Mouse (Mus musculus) heart, embryonic 10.5 days (tissue): ENCODE data around the gene Chil1. TPM values are rescaled to one million over a fixed set of nuclear protein-coding genes. Genes with fewer than 3 reads are reported as not detected.

ENCODE experiments used
- DNase-seq: peaks from one replicate; pipeline ENCODE4 v3.0.0-alpha.2; 2017; ENCODE audit warnings: low spot score
- H3K27ac ChIP-seq: fragments of 300-500 bp; sonication (generic); 2 replicates; pipeline ENCODE4 v1.5.1; 2016; ENCODE audit warnings: mild to moderate bottlenecking
- H3K27me3 ChIP-seq: fragments of 300-500 bp; sonication (generic); 2 replicates; pipeline ENCODE4 v1.6.1; 2016; ENCODE audit warnings: mild to moderate bottlenecking; ENCODE audit not compliant: poor library complexity, insufficient read depth, severe bottlenecking
- H3K36me3 ChIP-seq: fragments of 300-500 bp; sonication (generic); 2 replicates; pipeline ENCODE4 v1.6.1; 2016; ENCODE audit warnings: mild to moderate bottlenecking, moderate library complexity
- H3K4me1 ChIP-seq: fragments of 300-500 bp; sonication (generic); 2 replicates; pipeline ENCODE4 v1.6.1; 2016; ENCODE audit warnings: mild to moderate bottlenecking
- H3K4me3 ChIP-seq: fragments of 300-500 bp; sonication (generic); 2 replicates; pipeline ENCODE4 v1.5.1; 2016; ENCODE audit warnings: mild to moderate bottlenecking, moderate library complexity
- H3K9me3 ChIP-seq: fragments of 300-500 bp; sonication (generic); 2 replicates; pipeline ENCODE4 v1.6.1; 2016; ENCODE audit warnings: mild to moderate bottlenecking, moderate library complexity
- WGBS: fragments of 180-500 bp; shearing (Covaris S2); methylation state at CpG from one replicate; pipeline ENCODE4 v1.1.7; 2016; 5-methylcytosine and 5-hydroxymethylcytosine counted together
- polyA plus RNA-seq: library from polyadenylated mRNA; unstranded; fragments of >200 nt; fragmentation: Nextera tagmentation; extraction: Ambion mirVana; gene quantifications from 2 replicates; pipeline ENCODE4 v1.2.1, GENCODE M21; 2016

Gene Chil1
- polyA plus RNA-seq, result 0.87 and 1.1 TPM in 2 replicates

DNA sequence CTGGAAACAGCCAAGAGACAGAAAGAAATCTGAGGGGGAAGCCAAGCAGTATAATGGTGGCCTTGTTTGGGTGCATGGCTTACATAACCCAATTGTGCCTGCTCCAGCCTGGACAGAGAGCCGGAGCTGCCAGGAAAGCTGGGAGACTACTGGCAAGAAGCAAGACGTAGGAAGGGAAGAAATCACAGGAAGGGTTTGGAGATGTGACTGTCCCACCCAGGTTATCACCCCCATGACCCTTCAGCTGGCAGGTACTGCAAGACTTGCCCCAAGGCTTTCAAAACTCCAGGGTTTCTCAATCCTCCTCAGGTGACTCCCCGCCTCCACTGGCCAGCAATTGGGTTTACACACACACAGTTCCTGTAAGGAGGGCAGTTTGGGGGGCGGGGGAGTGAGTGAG, at the start of gene Chil1:
TSS of gene Chil1 (plus strand) at position 152 of the 400 bp plus-strand sequence.
- 59% methylated on average over 4 of the region's 4 CpGs for WGBS
- H3K27me3 ChIP-seq, result 0 out of 2 replicates have a peak, but pooled peaks cover 14% of the 10 kb centered on the region
- H3K4me3 ChIP-seq, result no peak within 1 kb of the TSS
- H3K4me1 ChIP-seq, result peaks cover 28% of the 10 kb centered on the region
- no peaks in the 10 kb centered on the region for H3K9me3 ChIP-seq
- no peak within 1 kb of the TSS for H3K27ac ChIP-seq
- DNase-seq, result no peak
- H3K36me3 ChIP-seq, result no peaks in the 10 kb centered on the region

DNA sequence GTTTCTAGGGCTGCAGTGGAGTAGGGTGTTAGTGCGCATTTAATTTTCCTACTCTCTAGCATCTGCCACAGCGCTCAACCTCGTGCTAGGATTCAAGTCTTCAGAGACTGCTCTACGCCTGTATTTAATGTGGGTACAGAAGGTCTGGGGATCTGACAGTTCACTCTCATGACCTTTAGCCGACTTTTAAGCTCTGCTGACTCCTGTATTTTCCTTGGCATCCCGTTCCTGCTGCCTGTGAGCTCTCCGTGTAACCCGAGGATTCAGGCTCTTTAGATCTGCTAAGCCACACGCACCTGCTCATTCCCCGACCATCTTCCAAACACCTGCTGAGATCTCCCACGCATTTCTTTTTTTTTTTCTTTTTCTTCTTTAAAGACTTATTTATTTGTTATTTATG, 48.7 kb upstream of the Chil1 start:
- Histone ChIP-seq H3K9me3 (no peaks in the 10 kb centered on the region), H3K4me3 (no peak overlapping the region), H3K27me3 (0 out of 2 replicates have a peak, but pooled peaks cover 5% of the 10 kb centered on the region), H3K4me1 (peaks cover 9% of the 10 kb centered on the region), H3K27ac (no peak overlapping the region), H3K36me3 (no peaks in the 10 kb centered on the region)
- 67% methylated on average over 11 of the region's 11 CpGs for WGBS
- DNase-seq, result no peak

DNA sequence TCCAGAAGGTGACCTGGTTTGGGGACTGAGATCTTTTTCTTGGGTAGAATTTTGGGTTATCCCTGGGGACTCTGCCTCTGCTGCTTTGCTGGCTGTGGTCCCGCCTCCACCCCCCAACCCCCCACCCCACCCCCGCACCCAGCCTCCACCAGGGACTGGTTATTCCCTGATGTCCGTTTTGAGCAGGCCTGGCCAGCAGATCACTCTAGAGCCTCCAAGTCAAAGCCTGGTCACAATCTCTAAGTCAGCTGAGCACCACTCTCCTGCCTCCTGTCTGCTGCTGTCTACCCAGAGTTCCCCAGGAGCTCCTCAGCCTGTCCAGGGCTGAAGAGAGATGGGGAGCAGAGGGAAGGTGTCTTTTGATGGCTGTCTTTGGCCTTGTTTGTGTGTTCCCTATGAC, 45.6 kb upstream of the Chil1 start:
- H3K4me3 ChIP-seq, result no peak overlapping the region
- H3K27ac ChIP-seq, result no peak overlapping the region
- peaks cover 6% of the 10 kb centered on the region; the same call in 1 of the 2 replicates for H3K27me3 ChIP-seq
- DNase-seq, result no peak
- H3K4me1 ChIP-seq, result peaks cover 13% of the 10 kb centered on the region
- no peaks in the 10 kb centered on the region for H3K9me3 ChIP-seq
- H3K36me3 ChIP-seq, result no peaks in the 10 kb centered on the region
- 37% methylated on average over 3 of the region's 3 CpGs for WGBS

DNA sequence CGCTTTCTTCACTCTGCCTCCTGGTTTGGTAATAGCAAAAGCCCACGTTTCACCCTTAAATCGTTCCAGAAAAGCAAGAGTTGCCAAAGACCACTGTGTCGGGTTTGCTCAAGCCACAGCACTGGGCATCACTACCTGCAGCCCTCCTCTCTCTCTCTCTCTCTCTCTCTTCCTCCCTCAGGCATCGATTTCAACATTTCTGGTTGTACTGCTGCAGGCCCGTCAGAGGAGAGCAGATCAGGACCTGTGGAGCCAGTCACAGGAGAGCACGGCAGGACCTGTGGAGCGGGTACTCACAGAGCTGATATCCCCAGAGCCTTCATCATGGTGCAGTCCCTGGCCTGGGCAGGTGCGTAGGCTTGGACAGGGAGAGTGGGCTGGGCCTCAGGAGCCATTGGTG, 43.6 kb upstream of the Chil1 start:
- Histone ChIP-seq H3K4me3 (no peak overlapping the region), H3K27ac (0 out of 2 replicates have a peak overlapping the region, but pooled peaks have one; percentile 7), H3K36me3 (no peaks in the 10 kb centered on the region), H3K27me3 (peaks cover 17% of the 10 kb centered on the region), H3K9me3 (no peaks in the 10 kb centered on the region), H3K4me1 (peaks cover 13% of the 10 kb centered on the region; the same call in 1 of the 2 replicates)
- 81% methylated on average over 9 of the region's 9 CpGs for WGBS
- DNase-seq, result no peak

DNA sequence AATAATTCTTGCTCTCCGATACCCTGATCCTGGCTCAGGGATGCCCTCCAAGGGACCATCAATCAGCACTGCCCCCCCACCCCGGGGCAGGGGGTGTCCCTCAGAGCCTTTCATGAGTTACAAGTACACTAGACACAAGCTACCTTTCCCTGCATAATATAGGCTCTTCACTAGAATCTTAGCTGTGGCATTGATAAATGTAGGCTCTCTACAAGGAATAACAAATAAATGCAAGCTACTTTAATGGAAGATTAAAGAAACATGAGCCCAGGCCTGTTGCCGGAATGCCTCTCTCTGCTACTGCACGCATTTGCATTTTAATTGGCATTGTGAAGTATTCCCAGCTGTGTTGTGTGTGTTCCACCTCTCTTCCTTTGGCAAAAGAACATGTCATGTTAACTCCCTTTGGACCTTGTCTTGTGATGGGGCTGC, 39.6 kb upstream of the Chil1 start:
- no peak overlapping the region for H3K27ac ChIP-seq
- H3K9me3 ChIP-seq, result no peaks in the 10 kb centered on the region
- peaks cover 12% of the 10 kb centered on the region for H3K27me3 ChIP-seq
- DNase-seq, result no peak
- H3K4me1 ChIP-seq, result 0 out of 2 replicates have a peak, but pooled peaks cover 6% of the 10 kb centered on the region
- WGBS, result 77% methylated on average over 4 of the region's 4 CpGs
- no peaks in the 10 kb centered on the region for H3K36me3 ChIP-seq
- H3K4me3 ChIP-seq, result no peak overlapping the region

DNA sequence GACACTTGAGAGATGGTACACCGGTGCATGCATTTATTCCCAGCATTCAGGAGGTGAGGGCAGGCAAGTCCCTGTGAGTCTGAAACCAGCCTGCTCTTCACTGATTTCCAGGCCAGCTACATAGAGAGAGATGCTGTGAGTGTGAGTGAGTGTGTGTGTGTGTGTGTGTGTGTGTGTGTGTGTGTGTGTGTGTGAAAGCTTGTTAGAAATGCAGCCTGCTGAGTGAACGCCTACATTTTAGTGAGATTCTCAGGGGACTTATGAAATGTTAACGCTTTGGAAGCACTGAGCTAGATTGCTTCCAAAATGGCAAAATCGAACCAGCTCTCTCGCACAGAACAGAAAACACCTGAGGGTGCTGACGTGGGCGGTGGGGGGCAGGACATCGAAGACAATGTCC, 35.9 kb upstream of the Chil1 start:
- Histone ChIP-seq H3K27me3 (peaks cover 12% of the 10 kb centered on the region), H3K4me3 (no peak overlapping the region), H3K27ac (no peak overlapping the region), H3K36me3 (no peaks in the 10 kb centered on the region), H3K4me1 (peaks cover 10% of the 10 kb centered on the region), H3K9me3 (no peaks in the 10 kb centered on the region)
- DNase-seq, result no peak
- WGBS, result 82% methylated on average over 8 of the region's 8 CpGs

DNA sequence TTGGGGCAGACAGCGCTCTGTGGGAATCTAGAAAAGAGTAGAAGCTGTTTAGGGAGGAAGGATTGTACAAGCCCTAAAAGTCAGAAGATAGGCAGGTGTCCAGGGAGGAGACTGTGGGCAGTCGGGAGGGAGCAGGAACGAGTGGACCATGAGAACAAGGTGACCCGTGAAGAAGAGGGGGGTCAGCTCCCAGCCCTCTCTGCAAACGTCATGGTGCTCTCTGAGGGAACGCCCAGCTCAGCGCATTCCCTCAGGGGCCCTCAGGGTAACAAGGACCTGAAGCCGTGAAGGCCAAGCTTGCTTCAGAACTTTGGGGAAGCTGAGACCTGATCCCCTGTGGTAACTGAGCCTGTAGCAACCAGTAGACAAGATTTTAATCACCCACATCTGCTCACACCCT, 31.9 kb upstream of the Chil1 start:
- DNase-seq, result no peak
- H3K9me3 ChIP-seq, result no peaks in the 10 kb centered on the region
- H3K4me1 ChIP-seq, result peaks cover 27% of the 10 kb centered on the region
- 52% methylated on average over 8 of the region's 8 CpGs for WGBS
- H3K4me3 ChIP-seq, result no peak overlapping the region
- H3K27me3 ChIP-seq, result no peaks in the 10 kb centered on the region
- peak overlapping the region; percentile 19; the same call in 1 of the 2 replicates for H3K27ac ChIP-seq
- H3K36me3 ChIP-seq, result no peaks in the 10 kb centered on the region

DNA sequence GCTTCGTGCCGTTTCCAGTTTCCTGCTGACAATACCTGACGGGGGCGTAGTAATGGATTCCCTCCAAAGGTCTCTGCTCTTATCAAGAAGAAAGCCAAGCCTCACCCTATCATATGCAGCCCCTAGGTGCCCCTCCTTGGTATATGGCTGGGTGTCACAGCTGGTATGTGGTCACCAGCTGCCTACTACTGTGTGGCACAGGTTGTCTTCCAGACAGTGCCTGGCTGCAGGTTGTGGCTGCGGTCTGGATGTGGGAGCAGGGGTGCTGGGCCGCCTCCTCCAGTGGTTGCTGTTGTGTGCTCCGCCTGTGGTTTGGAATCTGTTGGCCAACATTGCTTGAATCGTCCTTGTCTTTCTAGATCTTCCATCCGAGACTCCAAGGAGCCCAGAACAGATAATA, 31.2 kb upstream of the Chil1 start:
- H3K27me3 ChIP-seq, result no peaks in the 10 kb centered on the region
- no peak for DNase-seq
- WGBS, result 87% methylated on average over 9 of the region's 9 CpGs

DNA sequence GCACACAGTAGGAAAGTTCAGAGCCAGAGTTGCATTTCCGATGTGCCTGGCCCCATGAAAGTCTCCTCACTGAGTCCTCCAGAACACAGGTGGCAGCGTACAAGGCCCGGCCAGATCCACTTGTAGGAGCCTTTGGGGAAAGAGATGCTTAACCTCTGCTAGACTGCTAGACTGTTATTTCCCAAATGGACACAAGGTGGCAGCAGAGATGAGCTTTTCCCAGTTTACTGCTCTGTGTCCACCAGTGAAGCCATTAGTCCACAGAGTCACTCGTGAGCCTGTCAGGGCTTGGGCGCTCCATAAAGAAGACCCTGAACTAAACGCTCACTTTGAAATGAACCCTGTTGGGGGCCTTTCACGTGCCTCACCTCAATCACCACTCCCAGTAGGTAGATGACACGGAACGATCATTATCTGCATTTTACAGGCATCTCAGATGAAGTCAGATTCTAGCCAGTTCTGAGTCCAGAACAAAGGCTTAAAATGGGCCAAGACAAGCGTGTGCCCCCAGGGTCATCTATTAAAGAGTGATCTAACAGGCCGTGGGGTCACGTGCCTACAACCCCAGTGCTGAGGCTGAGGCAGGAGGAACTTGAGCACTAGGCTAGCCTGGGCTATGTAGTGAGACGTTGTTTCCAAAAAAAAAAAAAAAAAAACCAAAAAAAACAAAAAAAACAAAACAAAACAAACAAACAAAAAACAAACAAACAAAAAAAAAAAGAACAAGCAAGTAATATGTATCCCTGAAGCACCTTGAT, 30.1 kb upstream of the Chil1 start:
- 28% methylated on average over 13 of the region's 13 CpGs for WGBS
- Histone ChIP-seq H3K4me1 (peaks cover 27% of the 10 kb centered on the region), H3K4me3 (no peak overlapping the region), H3K36me3 (no peaks in the 10 kb centered on the region), H3K27me3 (no peaks in the 10 kb centered on the region), H3K9me3 (no peaks in the 10 kb centered on the region), H3K27ac (0 out of 2 replicates have a peak overlapping the region, but pooled peaks have one; percentile 30)
- peak; percentile 92 for DNase-seq

More for the DNA sequence above, 31.2 kb upstream of the Chil1 start:
- Histone ChIP-seq H3K4me1 (peaks cover 27% of the 10 kb centered on the region), H3K9me3 (no peaks in the 10 kb centered on the region), H3K36me3 (no peaks in the 10 kb centered on the region), H3K27ac (no peak overlapping the region), H3K4me3 (no peak overlapping the region)

DNA sequence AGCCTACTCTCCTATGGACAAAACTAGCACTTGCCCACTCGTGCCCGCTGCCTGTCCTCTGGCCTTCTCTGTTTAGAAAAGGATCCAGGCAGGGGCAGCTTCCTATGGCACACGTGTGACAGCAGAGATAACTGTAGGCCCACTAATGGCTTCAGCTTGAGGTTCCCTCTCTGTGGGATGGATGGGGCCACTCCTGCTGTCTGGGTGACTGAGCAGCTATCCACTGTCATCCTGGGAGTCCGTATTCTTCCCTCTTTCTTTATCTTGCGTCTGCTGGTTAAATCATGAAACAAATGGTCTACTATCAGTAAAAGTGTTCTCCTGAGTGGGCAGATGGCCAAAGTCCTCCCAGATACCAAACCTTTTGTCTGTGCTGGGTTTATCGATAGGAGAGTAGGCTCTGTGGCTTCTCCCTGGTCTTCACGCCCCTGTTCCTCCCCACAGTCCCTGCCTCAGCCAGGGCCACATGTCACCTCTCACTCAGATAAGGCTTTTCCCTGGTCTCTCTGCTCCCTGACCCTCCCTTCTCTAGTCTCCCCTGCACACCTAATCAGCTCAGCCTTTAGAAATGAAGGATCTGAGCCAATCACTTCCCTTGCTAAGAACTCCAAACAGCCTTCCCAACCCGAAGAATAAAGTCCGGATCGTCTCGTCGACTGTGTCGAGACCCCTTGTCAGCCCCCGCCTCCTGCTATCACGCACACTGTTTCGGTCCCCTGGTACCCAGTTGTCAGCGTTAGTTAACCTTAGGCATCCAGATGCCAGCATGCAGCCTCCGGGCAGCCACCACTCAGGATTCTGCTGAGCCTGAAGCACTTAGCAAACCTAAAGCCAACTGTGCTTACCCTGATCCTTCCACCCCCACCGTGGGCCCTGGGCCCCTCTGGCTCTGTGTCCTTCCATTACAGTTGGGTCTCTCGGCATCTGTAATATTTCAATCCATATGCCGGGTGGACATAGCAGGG, 29.1 kb upstream of the Chil1 start:
- 36% methylated on average over 21 of the region's 21 CpGs for WGBS
- H3K9me3 ChIP-seq, result no peaks in the 10 kb centered on the region
- peaks cover 27% of the 10 kb centered on the region for H3K4me1 ChIP-seq
- H3K36me3 ChIP-seq, result no peaks in the 10 kb centered on the region
- no peak for DNase-seq
- H3K27me3 ChIP-seq, result no peaks in the 10 kb centered on the region
- no peak overlapping the region for H3K4me3 ChIP-seq
- H3K27ac ChIP-seq, result 0 out of 2 replicates have a peak overlapping the region, but pooled peaks have one; percentile 18

DNA sequence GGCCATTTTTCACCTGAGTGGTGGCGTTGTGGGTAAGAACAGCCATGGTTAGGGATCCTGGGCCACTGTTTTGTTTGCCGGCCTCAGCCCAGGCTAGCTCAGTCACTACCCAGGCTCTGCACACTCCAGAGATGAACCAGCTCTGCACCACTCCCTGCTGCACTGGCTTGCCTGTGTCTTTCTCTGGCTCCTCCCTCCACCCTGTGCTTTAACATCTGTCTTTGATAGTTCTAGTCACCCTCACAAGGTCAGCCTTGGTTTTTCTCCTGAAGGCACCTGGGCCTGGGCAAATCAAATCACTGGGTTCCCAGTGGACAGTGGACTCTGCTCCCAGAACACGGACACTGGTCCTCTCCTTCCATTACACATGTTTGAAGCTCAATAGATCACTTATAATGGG, 27.9 kb upstream of the Chil1 start:
- Histone ChIP-seq H3K27ac (no peak overlapping the region), H3K27me3 (no peaks in the 10 kb centered on the region), H3K9me3 (no peaks in the 10 kb centered on the region), H3K36me3 (no peaks in the 10 kb centered on the region), H3K4me1 (peaks cover 27% of the 10 kb centered on the region), H3K4me3 (no peak overlapping the region)
- 84% methylated on average over 3 of the region's 3 CpGs for WGBS
- DNase-seq, result no peak

DNA sequence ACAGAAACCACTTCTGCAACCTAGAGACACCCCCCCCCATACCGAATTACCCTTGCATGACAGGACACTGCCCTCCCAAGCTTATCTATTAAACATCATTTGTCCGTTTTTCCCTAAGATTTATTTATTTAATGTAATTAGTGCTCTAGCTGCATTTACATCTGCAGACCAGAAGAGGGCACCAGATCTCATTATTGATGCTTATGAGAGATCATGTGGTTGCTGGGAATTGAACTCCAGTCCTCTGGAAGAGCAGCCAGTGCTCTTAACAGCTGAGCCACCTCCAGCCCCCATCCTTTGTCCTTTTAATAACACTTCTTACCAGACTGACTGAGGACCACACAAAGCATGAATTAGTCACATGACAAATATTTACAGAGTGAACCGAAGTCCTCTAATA, 27.3 kb upstream of the Chil1 start:
- H3K4me3 ChIP-seq, result no peak overlapping the region
- H3K36me3 ChIP-seq, result no peaks in the 10 kb centered on the region
- WGBS, result 58% methylated on average over 3 of the region's 3 CpGs
- H3K27me3 ChIP-seq, result no peaks in the 10 kb centered on the region
- H3K4me1 ChIP-seq, result peaks cover 26% of the 10 kb centered on the region
- H3K9me3 ChIP-seq, result no peaks in the 10 kb centered on the region
- DNase-seq, result no peak
- H3K27ac ChIP-seq, result no peak overlapping the region

DNA sequence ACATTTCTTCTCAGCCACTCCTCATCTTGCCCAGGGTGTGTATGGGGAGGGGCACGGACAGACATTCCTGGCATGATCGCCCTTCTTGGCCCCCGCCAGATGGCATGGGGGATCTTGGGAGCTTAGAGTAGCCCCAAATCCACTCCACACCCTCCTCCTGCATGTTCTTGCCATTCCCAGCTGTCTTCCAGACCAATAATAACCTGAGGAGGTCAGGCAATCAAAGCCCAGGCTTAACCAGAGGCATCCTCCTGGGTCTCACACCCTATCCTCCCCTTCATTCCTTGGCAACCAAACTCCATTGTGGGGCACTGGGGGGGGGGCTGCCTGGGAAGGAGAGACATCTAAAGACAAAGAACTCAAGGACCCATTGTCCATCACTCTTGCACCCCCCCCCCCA, 21.6 kb upstream of the Chil1 start:
- peaks cover 5% of the 10 kb centered on the region for H3K27me3 ChIP-seq
- H3K9me3 ChIP-seq, result no peaks in the 10 kb centered on the region
- H3K4me3 ChIP-seq, result no peak overlapping the region
- no peak for DNase-seq
- no peaks in the 10 kb centered on the region for H3K4me1 ChIP-seq
- 86% methylated on average over 3 of the region's 3 CpGs for WGBS
- H3K27ac ChIP-seq, result 0 out of 2 replicates have a peak overlapping the region, but pooled peaks have one; percentile 4
- no peaks in the 10 kb centered on the region for H3K36me3 ChIP-seq
